Mouse (Mus musculus): ENCODE data around the gene Borcs7. TPM values are rescaled to one million over a fixed set of nuclear protein-coding genes. Genes with fewer than 3 reads are reported as not detected.
A peak's percentile ranks its signal among the peaks of the same experiment; 100 is the strongest.

Borcs7 gene
- 1 to 10 TPM; 1.1 to 7.0 (median 3.6) TPM for total RNA-seq (2018; cell fraction: chromatin; rRNA removed)
- 1 to 10 TPM; 5.3 to 8.8 (median 7.2) TPM for total RNA-seq (2018; cell fraction: cytosol; rRNA removed)
- 10 to 100 TPM in 1 of 26 experiments, 1 to 10 TPM in 25; 1.7 to 11.0 (median 4.5) TPM for total RNA-seq (2018; cell fraction: nucleus; rRNA removed)
- polyA plus RNA-seq (2018): 7.6 to 10.9 TPM (median 7.8 TPM) in 3 replicates

DNA sequence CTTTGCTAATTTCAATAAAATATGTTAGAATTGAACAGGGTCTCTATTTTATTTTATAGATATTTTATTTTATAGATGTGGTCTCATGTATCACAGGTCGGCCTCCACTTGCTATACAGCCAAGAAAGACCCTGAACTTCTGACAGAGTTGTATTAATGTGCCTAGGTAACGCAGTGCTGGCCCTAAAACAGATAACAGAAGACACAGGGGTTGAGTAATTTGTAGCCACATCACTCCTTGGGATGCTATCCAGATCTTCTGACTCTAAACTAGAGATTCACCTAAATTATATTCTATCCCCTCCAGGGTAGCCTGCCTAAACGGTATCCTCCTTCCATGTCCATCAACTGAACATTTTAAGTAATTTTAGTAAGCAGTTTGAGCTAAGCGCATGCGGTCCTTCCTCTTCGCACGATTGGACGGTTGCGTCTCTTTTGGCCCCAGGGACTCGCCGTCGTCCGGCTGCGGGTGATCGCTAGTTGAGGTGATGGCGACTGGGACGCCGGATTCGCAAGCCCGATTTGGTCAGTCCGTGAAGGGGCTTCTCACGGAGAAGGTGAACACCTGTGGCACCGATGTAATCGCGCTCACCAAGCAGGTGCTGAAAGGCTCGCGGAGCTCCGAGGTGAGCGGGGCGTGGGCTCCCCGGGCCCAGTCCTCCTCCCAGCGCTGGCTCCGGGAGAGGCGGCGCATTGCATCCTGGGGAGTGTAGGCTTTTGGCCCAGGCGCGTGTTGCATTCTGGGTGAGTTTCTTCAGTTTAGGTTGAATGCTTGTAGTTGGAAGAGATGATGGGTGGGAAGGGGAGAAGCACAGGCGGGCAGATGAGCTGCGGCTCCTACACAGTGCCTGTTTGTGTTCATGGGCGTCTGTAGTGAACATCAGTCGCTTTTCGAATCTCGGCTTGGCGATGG is at the start of gene Borcs7:
Borcs7 (plus strand) TSS at position 447 of the 913 bp plus-strand sequence.
- WGBS (ENCODE audit: missing documents): 8% methylated on average over 29 of the region's 44 CpGs
- peaks cover 5% of the 10 kb centered on the region; the same call in 1 of the 2 replicates for H3K79me2 ChIP-seq (ENCODE audit: inconsistent target)
- no peaks in the 10 kb centered on the region for H3K36me3 ChIP-seq (ENCODE audit: inconsistent target)
- peak within 1 kb of the TSS; percentile 42 for H3K4me3 ChIP-seq (ENCODE audit: inconsistent target)
- peak within 1 kb of the TSS; percentile 64 for H3K27ac ChIP-seq

DNA sequence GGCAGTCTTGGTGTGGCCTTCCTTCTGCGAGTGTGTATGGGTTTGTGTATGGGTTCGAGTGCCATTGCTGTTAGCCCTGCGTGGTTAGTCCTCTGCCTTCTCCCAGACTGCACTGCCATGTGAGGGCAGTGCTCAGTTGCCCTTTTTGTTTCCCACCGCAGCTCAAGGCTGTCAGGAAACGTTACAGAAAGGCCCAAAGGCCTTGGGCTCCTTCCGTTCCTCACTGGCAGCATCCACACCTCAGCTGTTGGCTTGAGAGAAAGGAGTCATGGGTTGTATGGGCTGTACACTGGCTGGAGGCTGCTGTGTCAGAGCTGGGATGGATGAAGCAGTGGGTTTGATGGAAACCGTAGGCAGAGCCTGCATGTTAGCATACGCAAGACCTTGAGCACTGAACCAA is 48.9 kb upstream of the Borcs7 start:
- peaks cover 88% of the 10 kb centered on the region for H3K79me2 ChIP-seq (ENCODE audit: inconsistent target)
- H3K27ac ChIP-seq: no peak overlapping the region
- peaks cover 28% of the 10 kb centered on the region; the same call in 1 of the 2 replicates for H3K36me3 ChIP-seq (ENCODE audit: inconsistent target)
- H3K4me3 ChIP-seq (ENCODE audit: inconsistent target): no peak overlapping the region
- 86% methylated on average over 8 of the region's 8 CpGs for WGBS (ENCODE audit: missing documents)

DNA sequence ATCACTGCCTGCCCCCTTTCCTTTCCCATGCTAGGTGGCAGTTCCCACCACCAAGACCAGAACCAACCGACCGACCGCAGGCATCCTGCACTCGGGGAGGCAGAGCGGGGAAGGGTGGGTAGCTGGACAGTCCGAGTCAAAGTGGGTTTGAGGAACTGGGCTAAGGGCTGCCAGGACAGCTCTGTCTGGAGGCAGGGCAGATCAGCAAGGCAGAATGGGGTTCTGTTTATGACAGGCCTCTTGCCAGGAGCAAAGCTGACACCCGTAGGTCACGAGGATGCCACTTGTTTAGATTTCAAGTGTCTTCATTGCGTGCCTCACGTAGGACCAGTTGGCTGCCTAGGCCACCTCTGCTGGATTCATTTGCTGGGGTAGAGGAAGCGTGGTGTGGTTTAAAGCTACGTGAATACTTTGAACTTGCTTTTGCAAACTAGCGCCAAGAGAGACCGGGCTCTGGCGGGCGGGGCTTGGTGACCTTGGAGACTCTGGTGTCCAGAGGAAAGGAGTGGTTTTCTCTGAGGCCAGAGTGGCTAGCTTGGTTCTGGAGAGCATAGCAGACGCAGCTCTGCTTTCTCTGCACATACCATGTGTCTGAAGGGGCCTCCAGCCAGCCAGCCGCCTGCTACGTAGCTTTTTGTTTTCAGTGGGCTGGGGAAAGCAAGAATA is 48.2 kb upstream of the Borcs7 start:
- 64% methylated on average over 19 of the region's 19 CpGs for WGBS (ENCODE audit: missing documents)
- peaks cover 28% of the 10 kb centered on the region; the same call in 1 of the 2 replicates for H3K36me3 ChIP-seq (ENCODE audit: inconsistent target)
- H3K79me2 ChIP-seq (ENCODE audit: inconsistent target): peaks cover 83% of the 10 kb centered on the region
- H3K27ac ChIP-seq: no peak overlapping the region
- H3K4me3 ChIP-seq (ENCODE audit: inconsistent target): no peak overlapping the region

DNA sequence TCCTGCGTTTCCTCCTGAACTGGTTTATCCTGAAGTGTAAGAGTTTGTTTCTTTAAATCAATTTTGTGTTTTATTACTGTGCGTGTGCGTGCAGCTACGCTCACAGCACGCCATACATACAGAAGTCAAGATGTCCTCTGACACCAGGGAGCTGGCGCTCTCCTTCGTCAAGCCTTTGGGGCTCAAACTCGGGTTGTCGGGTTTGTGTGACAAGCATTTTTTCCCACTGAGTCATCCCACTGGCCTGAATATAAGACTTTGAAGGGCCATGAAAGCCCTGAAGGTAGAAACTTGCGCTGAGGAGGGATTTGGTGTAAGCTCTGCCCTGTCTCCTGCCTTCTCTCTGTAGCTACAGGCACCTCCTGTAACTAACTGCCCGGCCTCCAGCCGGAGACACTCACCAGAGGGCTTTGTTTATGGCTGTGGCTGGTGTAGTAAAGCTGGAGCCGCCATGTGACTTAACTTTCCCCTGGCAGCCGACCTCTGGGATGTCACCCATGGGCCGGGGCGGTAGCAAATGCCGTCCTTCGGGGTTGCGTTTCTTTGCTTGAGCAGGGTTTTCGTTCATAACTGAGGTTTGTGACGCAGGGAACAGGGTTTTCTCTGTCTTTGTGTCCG is 47.5 kb upstream of the Borcs7 start:
- WGBS (ENCODE audit: missing documents): 93% methylated on average over 22 of the region's 22 CpGs
- H3K79me2 ChIP-seq (ENCODE audit: inconsistent target): peaks cover 81% of the 10 kb centered on the region
- no peak overlapping the region for H3K4me3 ChIP-seq (ENCODE audit: inconsistent target)
- peaks cover 28% of the 10 kb centered on the region; the same call in 1 of the 2 replicates for H3K36me3 ChIP-seq (ENCODE audit: inconsistent target)
- H3K27ac ChIP-seq: no peak overlapping the region

DNA sequence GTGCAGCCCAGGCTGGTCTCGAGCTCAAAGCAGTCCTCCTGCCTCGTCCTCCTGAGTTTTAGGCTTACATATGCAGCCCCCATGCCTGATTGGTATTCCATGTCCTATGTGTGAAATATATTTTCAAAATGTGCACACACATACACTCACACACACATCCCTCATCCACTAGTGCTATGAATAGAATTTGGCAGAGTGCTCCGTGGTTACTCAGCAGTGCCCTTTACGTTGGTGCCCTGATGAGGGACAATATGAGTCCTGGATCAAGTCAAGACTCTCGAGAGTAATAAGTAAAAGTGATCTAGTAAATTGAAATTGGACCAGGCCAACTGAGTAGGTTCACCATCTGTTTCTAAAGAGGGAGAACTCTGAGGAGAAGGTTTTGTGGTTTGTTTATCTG is 46.5 kb upstream of the Borcs7 start:
- Histone ChIP-seq H3K4me3 (ENCODE audit: inconsistent target) (no peak overlapping the region), H3K27ac (no peak overlapping the region), H3K36me3 (ENCODE audit: inconsistent target) (peaks cover 21% of the 10 kb centered on the region; the same call in 1 of the 2 replicates), H3K79me2 (ENCODE audit: inconsistent target) (peaks cover 71% of the 10 kb centered on the region)
- 74% methylated on average over 5 of the region's 5 CpGs for WGBS (ENCODE audit: missing documents)

DNA sequence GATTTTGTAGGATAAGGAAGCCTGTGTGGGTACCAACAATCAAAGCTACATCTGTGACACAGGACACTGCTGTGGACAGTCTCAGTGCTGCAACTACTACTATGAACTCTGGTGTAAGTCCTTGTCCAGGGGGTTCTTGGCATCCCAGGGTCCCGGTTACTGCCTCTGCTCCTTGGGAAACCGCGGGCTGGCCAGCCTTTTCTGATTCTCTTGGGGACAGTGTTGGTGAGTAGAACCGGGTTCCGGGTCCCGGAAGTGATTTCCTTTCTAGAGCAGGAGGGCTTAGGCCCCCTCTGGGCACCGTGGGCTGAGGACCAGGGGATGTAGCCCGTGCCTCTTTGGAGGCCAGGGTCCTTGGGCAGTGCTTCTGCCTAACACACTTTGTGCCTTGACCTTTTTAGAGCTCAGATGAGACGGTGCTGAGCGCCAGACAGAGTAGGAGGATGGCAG is 45.3 kb upstream of the Borcs7 start:
- H3K79me2 ChIP-seq (ENCODE audit: inconsistent target): peaks cover 67% of the 10 kb centered on the region
- WGBS (ENCODE audit: missing documents): 95% methylated on average over 9 of the region's 10 CpGs
- H3K27ac ChIP-seq: no peak overlapping the region
- no peak overlapping the region for H3K4me3 ChIP-seq (ENCODE audit: inconsistent target)
- H3K36me3 ChIP-seq (ENCODE audit: inconsistent target): peaks cover 21% of the 10 kb centered on the region; the same call in 1 of the 2 replicates

DNA sequence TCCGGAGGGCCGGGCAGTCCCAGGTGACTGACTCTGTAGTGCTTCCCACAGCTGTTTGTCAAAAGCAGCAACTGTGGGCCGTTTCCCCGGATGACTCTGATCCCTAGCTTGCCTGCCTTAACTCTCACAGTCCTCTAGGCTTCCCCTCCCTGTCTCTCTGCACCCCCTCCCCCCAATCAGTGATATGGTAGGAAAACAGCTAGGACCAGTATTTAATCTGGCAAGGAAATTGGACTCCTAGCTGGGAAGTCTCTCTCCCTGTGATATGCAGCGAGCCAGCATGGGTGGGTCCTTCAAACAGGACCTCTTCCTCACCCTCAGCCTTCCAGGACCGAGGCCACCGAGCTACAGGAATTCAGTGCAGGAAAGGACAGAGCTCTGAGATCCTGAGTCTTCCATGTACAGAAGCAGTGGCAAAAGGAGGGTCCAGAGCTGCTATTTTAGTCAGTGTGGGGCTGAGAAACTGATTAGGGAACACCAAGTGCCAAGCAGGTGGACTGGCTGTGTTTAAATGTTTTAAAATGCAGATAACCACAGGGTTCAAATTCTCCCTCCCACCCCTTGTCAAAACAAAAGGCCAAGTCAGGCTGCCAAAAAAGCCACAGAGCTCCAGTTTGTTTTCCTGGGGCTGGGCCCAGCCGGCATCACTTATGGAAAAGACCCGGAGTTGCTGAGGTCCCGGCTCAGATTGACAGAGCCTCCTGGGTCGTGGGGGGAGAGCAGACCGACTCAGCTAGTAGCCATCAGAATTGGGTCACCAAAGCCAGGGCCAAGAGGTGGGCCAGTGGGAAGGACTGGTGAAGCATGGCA is 44.7 kb upstream of the Borcs7 start:
- H3K36me3 ChIP-seq (ENCODE audit: inconsistent target): peaks cover 21% of the 10 kb centered on the region; the same call in 1 of the 2 replicates
- H3K27ac ChIP-seq: no peak overlapping the region
- H3K4me3 ChIP-seq (ENCODE audit: inconsistent target): no peak overlapping the region
- H3K79me2 ChIP-seq (ENCODE audit: inconsistent target): peaks cover 67% of the 10 kb centered on the region
- 89% methylated on average over 12 of the region's 12 CpGs for WGBS (ENCODE audit: missing documents)

DNA sequence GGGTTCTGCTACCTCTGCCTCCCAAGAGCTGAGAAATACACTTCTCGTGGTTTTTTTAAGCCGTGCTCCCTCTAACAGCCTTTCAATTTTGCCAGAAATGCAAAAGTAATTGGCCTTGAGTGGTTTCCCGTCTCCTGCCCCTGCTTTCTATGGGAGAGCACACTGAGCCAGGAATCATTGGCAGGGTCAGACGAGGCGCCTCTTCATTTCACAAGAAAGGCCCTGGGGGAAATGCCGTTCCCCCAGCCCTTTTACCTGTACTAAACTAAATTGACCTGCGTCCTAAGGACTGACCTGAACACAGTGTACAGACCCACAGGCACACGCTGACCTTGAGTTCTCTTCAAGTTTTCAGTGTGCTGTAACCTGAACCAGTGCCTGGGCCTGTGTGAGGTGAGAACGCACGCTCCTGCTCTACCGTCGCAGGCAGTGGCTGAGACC is 43.6 kb upstream of the Borcs7 start:
- peaks cover 64% of the 10 kb centered on the region for H3K79me2 ChIP-seq (ENCODE audit: inconsistent target)
- no peak overlapping the region for H3K4me3 ChIP-seq (ENCODE audit: inconsistent target)
- peaks cover 21% of the 10 kb centered on the region; the same call in 1 of the 2 replicates for H3K36me3 ChIP-seq (ENCODE audit: inconsistent target)
- 92% methylated on average over 12 of the region's 12 CpGs for WGBS (ENCODE audit: missing documents)
- no peak overlapping the region for H3K27ac ChIP-seq

DNA sequence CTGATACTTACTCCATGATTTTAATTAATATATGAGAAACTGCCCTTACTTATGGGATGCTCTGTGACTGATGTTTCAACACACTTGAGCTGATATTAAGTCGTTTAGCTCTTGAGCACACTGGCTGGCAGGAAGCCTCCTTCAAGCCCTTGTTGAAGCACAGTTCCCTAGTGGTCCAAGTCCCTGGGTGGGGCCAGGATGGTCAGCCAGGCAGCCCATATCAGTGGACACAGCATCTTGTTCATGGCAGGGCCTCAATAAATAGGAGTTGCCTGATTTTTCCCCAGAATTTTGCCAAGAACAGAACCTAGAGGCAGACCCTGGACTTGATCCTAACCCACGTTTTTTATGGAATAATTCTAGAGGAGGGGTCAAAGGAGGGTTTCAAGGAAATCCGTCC is 42.5 kb upstream of the Borcs7 start:
- H3K27ac ChIP-seq: no peak overlapping the region
- H3K36me3 ChIP-seq (ENCODE audit: inconsistent target): peaks cover 21% of the 10 kb centered on the region; the same call in 1 of the 2 replicates
- peaks cover 52% of the 10 kb centered on the region for H3K79me2 ChIP-seq (ENCODE audit: inconsistent target)
- WGBS (ENCODE audit: missing documents): 82% methylated on average over 3 of the region's 3 CpGs
- H3K4me3 ChIP-seq (ENCODE audit: inconsistent target): no peak overlapping the region

DNA sequence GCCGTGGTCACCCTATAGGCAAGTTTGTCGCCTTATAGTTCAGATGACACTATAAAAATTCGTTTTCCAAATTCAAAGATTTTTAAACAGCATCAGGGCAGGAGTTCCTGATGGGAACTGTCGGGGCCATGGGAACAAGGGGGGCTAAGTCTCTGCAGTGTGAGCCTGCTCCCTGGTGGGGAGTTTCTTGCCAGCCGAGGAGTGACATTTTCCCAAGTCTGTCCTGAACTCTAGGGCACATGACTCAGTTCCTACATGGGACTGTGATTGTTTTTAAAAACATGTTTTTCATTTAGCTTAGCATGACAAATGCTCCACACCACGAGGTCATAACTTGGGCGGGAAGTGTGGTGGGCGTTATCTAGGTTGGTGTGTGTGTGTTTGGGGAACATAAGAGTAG is 41.9 kb upstream of the Borcs7 start:
- WGBS (ENCODE audit: missing documents): 83% methylated on average over 8 of the region's 8 CpGs

DNA sequence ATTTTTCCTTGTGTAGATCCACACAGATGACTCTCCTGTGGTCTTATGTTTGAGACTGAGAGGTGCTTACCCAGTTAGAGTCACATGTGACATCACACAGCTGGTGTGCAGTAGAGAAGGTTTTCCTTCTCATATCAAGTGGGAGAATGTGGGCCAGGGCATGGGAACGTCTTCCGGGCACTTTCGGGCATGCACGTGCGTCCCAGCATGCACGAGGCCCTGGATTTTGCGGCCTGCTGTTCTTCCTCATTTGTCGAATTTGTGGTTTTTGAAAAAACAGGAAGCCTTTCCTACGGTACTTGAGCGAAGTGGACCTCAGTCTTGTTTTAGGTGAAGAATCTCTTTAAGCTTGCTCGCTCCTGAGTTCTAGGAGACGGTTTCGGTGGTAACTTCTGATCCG is 41.1 kb upstream of the Borcs7 start:
- Histone ChIP-seq H3K79me2 (ENCODE audit: inconsistent target) (peaks cover 39% of the 10 kb centered on the region; the same call in 1 of the 2 replicates), H3K4me3 (ENCODE audit: inconsistent target) (no peak overlapping the region), H3K27ac (no peak overlapping the region), H3K36me3 (ENCODE audit: inconsistent target) (peaks cover 21% of the 10 kb centered on the region; the same call in 1 of the 2 replicates)
- 18% methylated on average over 14 of the region's 14 CpGs for WGBS (ENCODE audit: missing documents)

More for the DNA sequence above, 41.9 kb upstream of the Borcs7 start:
- Histone ChIP-seq H3K4me3 (ENCODE audit: inconsistent target) (no peak overlapping the region), H3K36me3 (ENCODE audit: inconsistent target) (peaks cover 21% of the 10 kb centered on the region; the same call in 1 of the 2 replicates), H3K79me2 (ENCODE audit: inconsistent target) (peaks cover 46% of the 10 kb centered on the region; the same call in 1 of the 2 replicates), H3K27ac (no peak overlapping the region)

DNA sequence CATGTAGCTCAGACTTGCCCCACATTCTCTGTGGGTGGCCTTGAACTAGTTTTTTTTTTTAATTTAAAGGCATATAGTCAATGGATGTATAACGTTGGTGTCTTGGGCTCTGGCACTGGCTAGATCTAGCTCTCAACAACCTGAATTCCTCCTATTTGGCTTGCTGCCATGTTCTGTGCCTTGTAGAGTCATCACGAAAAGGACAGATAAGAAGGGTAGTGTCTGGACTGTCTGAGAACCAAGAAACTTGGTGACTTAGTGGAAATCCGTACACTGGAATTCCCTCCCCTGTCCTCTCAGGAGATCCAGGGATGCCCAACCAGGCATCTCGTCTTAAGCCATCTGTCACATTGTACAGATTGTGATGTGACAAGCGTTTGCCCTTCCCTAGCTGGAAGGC is 36.5 kb upstream of the Borcs7 start:
- Histone ChIP-seq H3K36me3 (ENCODE audit: inconsistent target) (peaks cover 26% of the 10 kb centered on the region), H3K79me2 (ENCODE audit: inconsistent target) (peaks cover 19% of the 10 kb centered on the region; the same call in 1 of the 2 replicates), H3K27ac (no peak overlapping the region), H3K4me3 (ENCODE audit: inconsistent target) (no peak overlapping the region)
- 95% methylated on average over 5 of the region's 5 CpGs for WGBS (ENCODE audit: missing documents)

DNA sequence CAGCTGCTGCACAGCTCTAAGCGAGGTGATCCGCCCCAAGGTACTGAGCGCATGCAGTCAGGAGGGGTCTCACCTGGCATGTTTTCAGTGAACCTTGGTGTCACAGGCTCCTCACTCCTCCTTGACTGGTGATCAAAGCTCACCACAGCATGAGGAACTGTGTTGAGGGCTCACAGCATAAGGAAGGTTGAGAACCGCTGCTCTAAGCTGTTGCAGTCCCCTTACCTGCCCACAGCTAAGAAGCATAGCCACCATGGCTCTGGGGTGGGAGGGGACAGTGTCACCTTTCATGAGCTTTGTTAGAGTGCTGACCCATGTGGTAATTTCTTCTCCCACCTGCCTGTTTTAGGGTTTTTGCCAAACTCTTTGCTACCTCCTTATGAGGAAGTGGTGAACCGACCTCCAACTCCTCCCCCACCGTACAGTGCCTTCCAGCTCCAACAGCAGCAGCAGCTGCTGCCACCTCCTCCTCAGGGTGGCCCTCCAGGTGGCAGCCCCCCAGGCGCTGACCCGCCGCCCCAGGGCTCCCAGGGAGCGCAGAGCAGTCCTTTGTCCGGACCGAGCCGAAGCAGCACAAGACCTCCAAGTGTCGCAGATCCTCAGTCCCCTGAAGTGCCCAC is 36.0 kb upstream of the Borcs7 start:
- 48% methylated on average over 14 of the region's 14 CpGs for WGBS (ENCODE audit: missing documents)
- Histone ChIP-seq H3K27ac (no peak overlapping the region), H3K79me2 (ENCODE audit: inconsistent target) (peaks cover 19% of the 10 kb centered on the region; the same call in 1 of the 2 replicates), H3K4me3 (ENCODE audit: inconsistent target) (no peak overlapping the region), H3K36me3 (ENCODE audit: inconsistent target) (peaks cover 26% of the 10 kb centered on the region)

All from macrophage (primary cell).